Mouse (Mus musculus): ENCODE data around the gene Syt14. TPM values are rescaled to one million over a fixed set of nuclear protein-coding genes. Genes with fewer than 3 reads are reported as not detected.

Syt14 gene
- polyA plus RNA-seq, 1 experiment: not detected

- Histone ChIP-seq H3K36me3 (ENCODE audit: control insufficient read depth, insufficient read depth) (peaks cover 4% of the 10 kb centered on the region), H3K27me3 (ENCODE audit: control insufficient read depth, insufficient read depth, insufficient read length) (no peaks in the 10 kb centered on the region), H3ac (ENCODE audit: control insufficient read depth, insufficient read length) (peak overlapping the region; percentile 79), H3K4me2 (ENCODE audit: low read depth) (peak overlapping the region; percentile 83), H3K79me2 (ENCODE audit: control insufficient read depth, insufficient read depth) (peaks cover 47% of the 10 kb centered on the region), H3K4me3 (peak overlapping the region; percentile 49)
- TF ChIP-seq MYOG (IDR thresholded peaks at IDR 0.05; ENCODE audit: control insufficient read depth in 1 of 3, insufficient read depth in 1 of 3, insufficient read length in 2 of 3, low read depth in 2 of 3) (peak; percentile 12 to 86 (median 84)), REST (IDR thresholded peaks at IDR 0.05; ENCODE audit: insufficient read depth, insufficient read length) (no peak), MAX (IDR thresholded peaks at IDR 0.05; ENCODE audit: low read depth) (no peak), POLR2A (IDR thresholded peaks at IDR 0.05; ENCODE audit: insufficient read length, low read depth) (peak; percentile 83), MYOD1 (IDR thresholded peaks at IDR 0.05; ENCODE audit: control insufficient read depth in 1 of 3, insufficient read length in 2 of 3, low read depth in 2 of 3) (peak in 2 of 3 experiments; percentile 90 to 95), TCF12 (IDR thresholded peaks at IDR 0.05; ENCODE audit: insufficient read depth, poor library complexity, severe bottlenecking) (no peak), E2F4 (IDR thresholded peaks at IDR 0.05; ENCODE audit: insufficient read depth) (no peak), POLR2AphosphoS2 (IDR thresholded peaks at IDR 0.05; ENCODE audit: insufficient read length, low read depth) (peak; percentile 61), TCF3 (IDR thresholded peaks at IDR 0.05; ENCODE audit: insufficient read length, low read depth) (peak; percentile 47), CEBPB (IDR thresholded peaks at IDR 0.05; ENCODE audit: insufficient read depth, poor library complexity, severe bottlenecking) (no peak), USF1 (IDR thresholded peaks at IDR 0.05; ENCODE audit: low read depth) (no peak), SRF (IDR thresholded peaks at IDR 0.05; ENCODE audit: control insufficient read depth, insufficient read length, low read depth) (peak; percentile 75)
Measured at GRCm38 (mm10) chr1:192854819-192855271, 180.7 kb downstream of the Syt14 start.

GRCm38 (mm10) chr1:192853988-192854818 is 181.4 kb downstream of the Syt14 start:
- Histone ChIP-seq H3K27me3 (ENCODE audit: control insufficient read depth, insufficient read depth, insufficient read length) (no peaks in the 10 kb centered on the region), H3ac (ENCODE audit: control insufficient read depth, insufficient read length) (peak overlapping the region; percentile 79), H3K36me3 (ENCODE audit: control insufficient read depth, insufficient read depth) (peaks cover 4% of the 10 kb centered on the region), H3K4me3 (peak overlapping the region; percentile 49), H3K4me2 (ENCODE audit: low read depth) (peak overlapping the region; percentile 83), H3K79me2 (ENCODE audit: control insufficient read depth, insufficient read depth) (peaks cover 47% of the 10 kb centered on the region)
- TF ChIP-seq USF1 (IDR thresholded peaks at IDR 0.05; ENCODE audit: low read depth): no peak
- TF ChIP-seq POLR2AphosphoS2 (IDR thresholded peaks at IDR 0.05; ENCODE audit: insufficient read length, low read depth): no peak
- TF ChIP-seq MYOG (IDR thresholded peaks at IDR 0.05; ENCODE audit: control insufficient read depth in 1 of 3, insufficient read depth in 1 of 3, insufficient read length in 2 of 3, low read depth in 2 of 3): peak in 2 of 3 experiments; percentile 1 to 15
- no peak for TF ChIP-seq POLR2A (IDR thresholded peaks at IDR 0.05; ENCODE audit: insufficient read length, low read depth)
- TF ChIP-seq REST (IDR thresholded peaks at IDR 0.05; ENCODE audit: insufficient read depth, insufficient read length): no peak
- TF ChIP-seq E2F4 (IDR thresholded peaks at IDR 0.05; ENCODE audit: insufficient read depth): no peak
- no peak for TF ChIP-seq TCF3 (IDR thresholded peaks at IDR 0.05; ENCODE audit: insufficient read length, low read depth)
- TF ChIP-seq MAX (IDR thresholded peaks at IDR 0.05; ENCODE audit: low read depth): no peak
- no peak for TF ChIP-seq TCF12 (IDR thresholded peaks at IDR 0.05; ENCODE audit: insufficient read depth, poor library complexity, severe bottlenecking)
- TF ChIP-seq MYOD1 (IDR thresholded peaks at IDR 0.05; ENCODE audit: control insufficient read depth in 1 of 3, insufficient read length in 2 of 3, low read depth in 2 of 3): peak in 1 of 3 experiments; percentile 0
- no peak for TF ChIP-seq CEBPB (IDR thresholded peaks at IDR 0.05; ENCODE audit: insufficient read depth, poor library complexity, severe bottlenecking)
- TF ChIP-seq SRF (IDR thresholded peaks at IDR 0.05; ENCODE audit: control insufficient read depth, insufficient read length, low read depth): no peak

- no peak overlapping the region for H3ac ChIP-seq (ENCODE audit: control insufficient read depth, insufficient read length)
- H3K36me3 ChIP-seq (ENCODE audit: control insufficient read depth, insufficient read depth): peaks cover 11% of the 10 kb centered on the region
- TF ChIP-seq TCF12 (IDR thresholded peaks at IDR 0.05; ENCODE audit: insufficient read depth, poor library complexity, severe bottlenecking) (no peak), POLR2AphosphoS2 (IDR thresholded peaks at IDR 0.05; ENCODE audit: insufficient read length, low read depth) (no peak), USF1 (IDR thresholded peaks at IDR 0.05; ENCODE audit: low read depth) (no peak), MYOD1 (IDR thresholded peaks at IDR 0.05; ENCODE audit: control insufficient read depth in 1 of 3, insufficient read length in 2 of 3, low read depth in 2 of 3) (no peak), CEBPB (IDR thresholded peaks at IDR 0.05; ENCODE audit: insufficient read depth, poor library complexity, severe bottlenecking) (no peak), MYOG (IDR thresholded peaks at IDR 0.05; ENCODE audit: control insufficient read depth in 1 of 3, insufficient read depth in 1 of 3, insufficient read length in 2 of 3, low read depth in 2 of 3) (no peak), SRF (IDR thresholded peaks at IDR 0.05; ENCODE audit: control insufficient read depth, insufficient read length, low read depth) (no peak), TCF3 (IDR thresholded peaks at IDR 0.05; ENCODE audit: insufficient read length, low read depth) (no peak), REST (IDR thresholded peaks at IDR 0.05; ENCODE audit: insufficient read depth, insufficient read length) (no peak)
- H3K4me2 ChIP-seq (ENCODE audit: low read depth): peak overlapping the region; percentile 83
- peaks cover 47% of the 10 kb centered on the region for H3K79me2 ChIP-seq (ENCODE audit: control insufficient read depth, insufficient read depth)
- no peaks in the 10 kb centered on the region for H3K27me3 ChIP-seq (ENCODE audit: control insufficient read depth, insufficient read depth, insufficient read length)
- peak overlapping the region; percentile 49 for H3K4me3 ChIP-seq
Measured at GRCm38 (mm10) chr1:192853429-192853828, 182.1 kb downstream of the Syt14 start.

- H3K27me3 ChIP-seq (ENCODE audit: control insufficient read depth, insufficient read depth, insufficient read length): no peaks in the 10 kb centered on the region
- peak overlapping the region; percentile 83 for H3K4me2 ChIP-seq (ENCODE audit: low read depth)
- no peak overlapping the region for H3K4me3 ChIP-seq
- peaks cover 25% of the 10 kb centered on the region for H3K36me3 ChIP-seq (ENCODE audit: control insufficient read depth, insufficient read depth)
- no peak overlapping the region for H3ac ChIP-seq (ENCODE audit: control insufficient read depth, insufficient read length)
- H3K79me2 ChIP-seq (ENCODE audit: control insufficient read depth, insufficient read depth): peaks cover 54% of the 10 kb centered on the region
- no peak for TF ChIP-seq TCF12 (IDR thresholded peaks at IDR 0.05; ENCODE audit: insufficient read depth, poor library complexity, severe bottlenecking)
- TF ChIP-seq TCF3 (IDR thresholded peaks at IDR 0.05; ENCODE audit: insufficient read length, low read depth): no peak
- no peak for TF ChIP-seq CEBPB (IDR thresholded peaks at IDR 0.05; ENCODE audit: insufficient read depth, poor library complexity, severe bottlenecking)
- no peak for TF ChIP-seq POLR2AphosphoS2 (IDR thresholded peaks at IDR 0.05; ENCODE audit: insufficient read length, low read depth)
- no peak for TF ChIP-seq E2F4 (IDR thresholded peaks at IDR 0.05; ENCODE audit: insufficient read depth)
- TF ChIP-seq MYOD1 (IDR thresholded peaks at IDR 0.05; ENCODE audit: control insufficient read depth in 1 of 3, insufficient read length in 2 of 3, low read depth in 2 of 3): no peak
- no peak for TF ChIP-seq REST (IDR thresholded peaks at IDR 0.05; ENCODE audit: insufficient read depth, insufficient read length)
- TF ChIP-seq USF1 (IDR thresholded peaks at IDR 0.05; ENCODE audit: low read depth): no peak
- TF ChIP-seq SRF (IDR thresholded peaks at IDR 0.05; ENCODE audit: control insufficient read depth, insufficient read length, low read depth): no peak
- no peak for TF ChIP-seq MAX (IDR thresholded peaks at IDR 0.05; ENCODE audit: low read depth)
- TF ChIP-seq MYOG (IDR thresholded peaks at IDR 0.05; ENCODE audit: control insufficient read depth in 1 of 3, insufficient read depth in 1 of 3, insufficient read length in 2 of 3, low read depth in 2 of 3): no peak
- no peak for TF ChIP-seq POLR2A (IDR thresholded peaks at IDR 0.05; ENCODE audit: insufficient read length, low read depth)
Measured at GRCm38 (mm10) chr1:192852047-192852446, 183.5 kb downstream of the Syt14 start.
